Mouse (Mus musculus): ENCODE measurements at regions not wholly inside any gene's neighbourhood (a gene's known extent, or its start where the extent isn't known, plus 50 kb on each side); places are given as distances from the start of the nearest gene placed in this dataset.
"Not testable (repeated sequence)": the region's sequence is repeated elsewhere in the genome, so short reads cannot be mapped to it uniquely, and the experiment has no call there.

DNA sequence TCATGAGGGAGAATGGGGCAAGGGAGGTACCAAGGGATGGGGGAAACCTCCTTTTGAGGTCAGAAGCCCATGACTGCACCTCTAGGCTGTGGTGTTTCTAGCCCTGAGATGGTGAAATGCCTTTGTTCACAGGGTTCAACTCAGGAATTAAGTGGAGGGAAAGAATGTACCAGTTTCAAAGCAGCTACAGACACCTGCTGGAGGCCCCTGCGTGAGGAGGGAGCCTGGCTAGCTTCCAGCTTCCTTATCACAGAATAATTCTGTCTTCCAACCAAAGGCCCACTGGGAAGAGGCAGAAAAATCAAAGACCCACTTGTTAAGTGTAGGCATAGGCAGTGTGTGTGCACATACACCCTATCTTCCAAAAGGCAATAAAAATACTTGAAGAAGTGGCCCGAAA lies 150.6 kb downstream of the Srek1 start:
- no peak overlapping the region for H3K27ac ChIP-seq (ENCODE audit: insufficient read depth, low read length)
- TF ChIP-seq POLR2A (IDR thresholded peaks at IDR 0.05; ENCODE audit: low read depth, low read length) (no peak), CTCF (IDR thresholded peaks at IDR 0.05; ENCODE audit: borderline replicate concordance, insufficient read depth, low read length) (no peak)
- no peaks in the 10 kb centered on the region for H3K4me1 ChIP-seq (ENCODE audit: control insufficient read depth, insufficient read depth, low read length)
- no peak overlapping the region for H3K4me3 ChIP-seq (ENCODE audit: insufficient read depth, low read length)

DNA sequence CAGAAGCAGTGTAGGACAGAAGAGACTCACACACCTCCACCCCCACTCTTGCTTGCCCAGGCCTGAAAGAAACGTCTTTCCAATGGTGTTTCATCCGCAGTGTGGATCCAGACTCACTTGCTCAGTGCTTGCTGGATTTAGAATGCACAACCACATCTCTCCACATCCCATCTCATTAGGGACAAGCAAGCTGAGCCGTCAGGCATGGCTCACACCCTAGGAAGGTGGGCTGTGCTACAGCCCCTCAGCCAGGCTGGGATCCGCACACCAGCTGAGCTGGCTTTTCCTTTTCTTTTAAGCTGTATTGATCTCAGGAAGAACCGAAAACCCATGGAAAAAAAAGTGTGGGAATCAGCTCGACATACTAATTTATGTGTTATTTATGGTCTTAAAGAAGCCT lies 151.1 kb downstream of the Srek1 start:
- no peak for TF ChIP-seq CTCF (IDR thresholded peaks at IDR 0.05; ENCODE audit: borderline replicate concordance, insufficient read depth, low read length)
- TF ChIP-seq POLR2A (IDR thresholded peaks at IDR 0.05; ENCODE audit: low read depth, low read length): no peak
- Histone ChIP-seq H3K4me3 (ENCODE audit: insufficient read depth, low read length) (no peak overlapping the region), H3K4me1 (ENCODE audit: control insufficient read depth, insufficient read depth, low read length) (no peaks in the 10 kb centered on the region), H3K27ac (ENCODE audit: insufficient read depth, low read length) (no peak overlapping the region)

DNA sequence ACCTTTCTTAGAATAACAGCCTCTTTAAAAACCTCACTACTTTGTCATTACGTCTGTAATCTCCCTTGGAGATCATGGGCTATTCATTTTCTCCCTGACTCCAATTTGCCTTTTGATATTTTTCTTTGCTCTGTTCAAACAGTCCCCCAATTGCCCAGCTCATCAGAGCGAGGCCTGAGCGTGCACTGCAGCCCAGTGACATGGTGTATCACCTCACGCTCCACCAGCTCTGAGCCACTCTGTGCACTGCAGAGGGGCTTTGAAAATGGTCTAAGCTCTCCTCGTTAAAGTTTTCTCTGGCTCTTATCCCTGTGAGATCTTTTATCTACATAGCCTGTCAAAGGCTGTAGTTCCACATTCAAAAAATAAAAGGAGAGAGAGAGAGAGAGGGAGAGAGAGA lies 152.1 kb downstream of the Srek1 start:
- Histone ChIP-seq H3K4me3 (ENCODE audit: insufficient read depth, low read length) (no peak overlapping the region), H3K4me1 (ENCODE audit: control insufficient read depth, insufficient read depth, low read length) (no peaks in the 10 kb centered on the region), H3K27ac (ENCODE audit: insufficient read depth, low read length) (no peak overlapping the region)
- no peak for TF ChIP-seq CTCF (IDR thresholded peaks at IDR 0.05; ENCODE audit: borderline replicate concordance, insufficient read depth, low read length)
- TF ChIP-seq POLR2A (IDR thresholded peaks at IDR 0.05; ENCODE audit: low read depth, low read length): no peak

DNA sequence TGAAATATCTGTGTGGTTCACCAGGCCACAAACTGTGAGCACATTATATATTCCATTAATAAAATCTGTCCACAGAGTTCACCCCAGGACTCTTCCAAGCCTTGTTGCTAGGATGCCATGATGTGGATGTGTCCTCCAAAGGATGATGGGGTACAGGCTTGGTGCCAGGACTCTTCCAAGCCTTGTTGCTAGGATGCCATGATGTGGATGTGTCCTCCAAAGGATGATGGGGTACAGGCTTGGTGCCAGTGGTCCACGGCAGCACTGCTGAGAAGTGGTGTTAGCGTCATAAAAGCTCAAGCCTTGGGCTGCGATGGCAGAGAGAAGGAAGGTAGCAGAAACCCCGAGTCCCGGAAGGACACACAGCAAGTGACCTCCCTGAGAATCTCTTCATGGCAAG lies 153.4 kb downstream of the Srek1 start:
- not testable (repeated sequence) for H3K27ac ChIP-seq (ENCODE audit: insufficient read depth, low read length); H3K4me3 ChIP-seq (ENCODE audit: insufficient read depth, low read length); H3K4me1 ChIP-seq (ENCODE audit: control insufficient read depth, insufficient read depth, low read length)

DNA sequence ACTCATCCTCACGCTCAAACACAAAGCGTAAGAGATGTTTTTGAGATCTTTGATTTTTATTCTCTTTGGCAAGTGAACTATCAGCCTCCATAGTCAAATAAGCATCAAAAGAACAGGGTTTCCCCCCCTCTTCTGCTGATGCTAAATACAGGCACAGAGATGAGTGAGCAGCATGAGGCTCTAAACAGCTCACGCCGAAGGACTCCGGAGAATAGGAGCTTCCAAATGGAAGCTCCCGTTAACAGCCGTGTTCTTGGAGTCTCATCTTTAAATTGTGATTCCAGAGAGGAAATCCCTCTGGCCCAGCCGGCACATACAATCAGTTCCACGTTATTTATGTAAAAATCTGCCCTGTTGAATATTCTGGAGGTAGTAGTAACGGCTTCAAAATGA lies 161.1 kb downstream of the Srek1 start:
- H3K4me3 ChIP-seq (ENCODE audit: insufficient read depth, low read length): no peak overlapping the region
- H3K4me1 ChIP-seq (ENCODE audit: control insufficient read depth, insufficient read depth, low read length): no peaks in the 10 kb centered on the region
- TF ChIP-seq POLR2A (IDR thresholded peaks at IDR 0.05; ENCODE audit: low read depth, low read length) (no peak), CTCF (IDR thresholded peaks at IDR 0.05; ENCODE audit: borderline replicate concordance, insufficient read depth, low read length) (no peak)
- H3K27ac ChIP-seq (ENCODE audit: insufficient read depth, low read length): no peak overlapping the region

DNA sequence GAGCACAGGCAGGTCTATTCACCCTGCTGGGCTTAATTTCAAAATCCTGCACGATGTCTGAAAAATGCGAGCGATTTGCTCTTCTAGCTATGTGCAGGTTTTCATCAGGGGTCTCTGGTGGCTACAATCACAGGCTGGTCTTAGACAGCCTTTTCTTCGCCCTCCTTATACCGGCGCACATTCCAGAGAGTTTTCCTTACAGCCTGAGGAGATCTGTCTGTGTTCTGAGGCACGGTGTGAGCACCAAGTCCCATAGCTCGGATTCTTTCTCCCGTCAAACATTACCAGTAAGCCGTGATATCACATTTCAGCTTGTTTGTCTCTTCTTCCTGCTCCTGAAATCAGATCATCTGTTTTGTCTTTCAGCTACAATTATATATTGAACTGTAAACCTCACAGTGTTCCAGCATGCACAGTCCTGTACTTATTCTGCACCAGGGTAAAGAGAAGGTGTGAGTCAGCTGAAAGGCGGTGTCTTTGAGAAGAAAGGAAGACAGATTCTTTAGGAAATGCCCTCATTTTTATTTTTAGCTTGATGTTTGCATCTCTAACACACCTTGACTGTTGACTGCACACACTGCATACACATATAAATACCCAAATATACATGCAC lies 161.6 kb downstream of the Srek1 start:
- Histone ChIP-seq H3K27ac (ENCODE audit: insufficient read depth, low read length) (no peak overlapping the region), H3K4me1 (ENCODE audit: control insufficient read depth, insufficient read depth, low read length) (no peaks in the 10 kb centered on the region), H3K4me3 (ENCODE audit: insufficient read depth, low read length) (no peak overlapping the region)
- TF ChIP-seq POLR2A (IDR thresholded peaks at IDR 0.05; ENCODE audit: low read depth, low read length) (no peak), CTCF (IDR thresholded peaks at IDR 0.05; ENCODE audit: borderline replicate concordance, insufficient read depth, low read length) (no peak)

DNA sequence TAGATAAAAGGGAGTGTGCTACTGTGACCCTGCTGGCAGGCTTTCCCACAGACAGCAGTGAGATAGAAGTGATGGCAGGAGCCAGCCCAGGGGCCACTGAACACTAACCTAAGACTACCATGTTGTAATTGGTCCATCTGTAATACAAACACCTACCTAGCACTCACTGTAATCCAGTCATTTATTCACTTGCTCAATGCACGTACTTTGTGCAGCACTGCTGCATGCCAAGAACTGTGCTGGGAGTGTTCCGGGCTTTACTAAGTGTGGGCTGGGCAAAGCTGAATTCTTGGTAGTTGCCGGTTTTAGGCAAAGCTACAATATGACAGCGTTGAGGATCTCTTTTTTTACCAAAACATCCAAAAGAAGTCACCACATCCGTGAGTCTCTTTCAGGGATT lies 172.1 kb downstream of the Srek1 start:
- no peaks in the 10 kb centered on the region for H3K4me1 ChIP-seq (ENCODE audit: control insufficient read depth, insufficient read depth, low read length)
- no peak for TF ChIP-seq CTCF (IDR thresholded peaks at IDR 0.05; ENCODE audit: borderline replicate concordance, insufficient read depth, low read length)
- TF ChIP-seq POLR2A (IDR thresholded peaks at IDR 0.05; ENCODE audit: low read depth, low read length): no peak
- no peak overlapping the region for H3K27ac ChIP-seq (ENCODE audit: insufficient read depth, low read length)
- no peak overlapping the region for H3K4me3 ChIP-seq (ENCODE audit: insufficient read depth, low read length)

DNA sequence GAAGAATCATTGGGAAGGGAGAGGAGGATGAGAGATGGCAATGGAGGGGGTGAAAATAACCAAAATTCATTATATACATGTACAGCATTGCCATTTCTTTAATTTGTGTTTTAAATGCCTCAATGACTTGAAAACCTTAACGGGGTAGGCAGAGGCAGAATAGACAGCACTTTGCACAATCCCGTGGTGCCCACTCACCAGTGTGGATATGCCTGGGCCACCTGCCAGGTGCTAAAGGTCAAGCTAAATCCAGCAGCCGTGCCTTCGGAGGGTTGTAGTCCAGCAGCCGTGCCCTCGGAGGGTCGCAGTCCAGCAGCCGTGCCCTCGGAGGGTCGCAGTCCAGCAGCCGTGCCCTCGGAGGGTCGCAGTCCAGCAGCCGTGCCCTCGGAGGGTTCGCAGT lies 182.0 kb downstream of the Srek1 start:
- Histone ChIP-seq H3K27ac (ENCODE audit: insufficient read depth, low read length) (no peak overlapping the region), H3K4me3 (ENCODE audit: insufficient read depth, low read length) (no peak overlapping the region), H3K4me1 (ENCODE audit: control insufficient read depth, insufficient read depth, low read length) (no peaks in the 10 kb centered on the region)
- TF ChIP-seq POLR2A (IDR thresholded peaks at IDR 0.05; ENCODE audit: low read depth, low read length) (no peak), CTCF (IDR thresholded peaks at IDR 0.05; ENCODE audit: borderline replicate concordance, insufficient read depth, low read length) (no peak)

DNA sequence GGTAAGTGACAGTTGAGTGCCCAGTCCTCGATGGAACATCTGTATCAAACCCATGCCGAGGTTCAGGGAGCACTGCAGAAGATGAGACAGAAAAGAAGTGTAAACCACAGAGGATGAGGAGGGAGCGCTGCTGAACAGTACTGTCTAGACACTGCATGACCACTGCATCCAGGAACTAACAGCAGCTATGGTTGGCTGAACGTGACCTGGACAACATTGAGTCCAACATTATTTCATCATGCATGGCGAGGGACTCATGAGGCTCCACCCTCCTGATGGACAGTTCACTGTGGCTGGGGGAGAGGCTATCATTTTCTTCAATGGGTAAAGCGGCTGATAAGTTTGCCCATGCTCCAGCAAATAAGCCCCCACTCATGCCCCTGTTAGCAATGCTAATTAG lies 182.5 kb downstream of the Srek1 start:
- H3K4me3 ChIP-seq (ENCODE audit: insufficient read depth, low read length): no peak overlapping the region

DNA sequence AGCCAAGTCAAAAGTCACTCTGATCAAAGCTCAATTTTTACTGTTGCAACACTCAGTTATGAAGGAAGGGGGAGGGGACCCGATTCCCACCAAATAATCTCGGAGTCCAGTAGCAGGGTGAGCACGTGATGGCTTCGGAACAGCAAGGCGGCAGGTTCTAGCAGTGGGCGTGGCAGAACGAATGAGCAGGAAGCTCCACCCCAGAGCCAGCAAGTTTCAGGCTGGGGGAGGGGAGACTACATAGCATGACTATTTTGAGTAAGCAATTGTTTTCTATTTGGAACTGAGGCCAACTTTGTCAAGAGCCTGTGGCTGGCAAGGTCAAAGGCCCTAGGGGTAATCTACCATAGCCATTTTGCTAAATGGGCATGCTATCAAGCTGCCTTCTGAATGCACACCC lies 183.0 kb downstream of the Srek1 start:
- H3K27ac ChIP-seq (ENCODE audit: insufficient read depth, low read length); H3K4me1 ChIP-seq (ENCODE audit: control insufficient read depth, insufficient read depth, low read length); H3K4me3 ChIP-seq (ENCODE audit: insufficient read depth, low read length): not testable (repeated sequence)

More for the DNA sequence above, 182.5 kb downstream of the Srek1 start:
- H3K27ac ChIP-seq (ENCODE audit: insufficient read depth, low read length): no peak overlapping the region
- H3K4me1 ChIP-seq (ENCODE audit: control insufficient read depth, insufficient read depth, low read length): no peaks in the 10 kb centered on the region
- TF ChIP-seq POLR2A (IDR thresholded peaks at IDR 0.05; ENCODE audit: low read depth, low read length) (no peak), CTCF (IDR thresholded peaks at IDR 0.05; ENCODE audit: borderline replicate concordance, insufficient read depth, low read length) (no peak)

DNA sequence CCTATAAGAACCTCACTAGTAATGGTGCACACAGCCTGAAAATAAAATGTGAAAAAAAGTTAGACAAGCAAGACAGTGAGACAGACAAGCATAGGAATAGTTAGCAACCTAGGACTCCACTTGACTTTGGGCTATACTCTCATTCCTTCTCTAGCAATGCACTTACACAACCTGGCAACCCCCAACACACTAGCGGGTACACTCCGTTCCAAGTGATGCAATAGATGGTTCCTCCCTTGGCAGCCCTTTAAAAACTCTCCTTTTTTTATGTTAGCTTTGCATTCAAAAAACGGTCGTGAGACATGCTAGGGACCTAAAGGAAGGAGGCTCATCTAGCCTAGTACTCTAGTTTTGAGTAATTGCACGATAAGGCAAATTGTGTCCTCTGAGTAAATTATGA lies 184.8 kb downstream of the Srek1 start:
- Histone ChIP-seq H3K4me1 (ENCODE audit: control insufficient read depth, insufficient read depth, low read length) (no peaks in the 10 kb centered on the region), H3K27ac (ENCODE audit: insufficient read depth, low read length) (no peak overlapping the region), H3K4me3 (ENCODE audit: insufficient read depth, low read length) (no peak overlapping the region)
- TF ChIP-seq CTCF (IDR thresholded peaks at IDR 0.05; ENCODE audit: borderline replicate concordance, insufficient read depth, low read length) (no peak), POLR2A (IDR thresholded peaks at IDR 0.05; ENCODE audit: low read depth, low read length) (no peak)

All from embryonic fibroblast, embryonic 13.5 days (primary cell).